Mouse (Mus musculus) midbrain, embryonic 11.5 days (tissue): ENCODE data around the gene Mlx. TPM values are rescaled to one million over a fixed set of nuclear protein-coding genes. Genes with fewer than 3 reads are reported as not detected.

Experiments
- ATAC-seq: fragments of 200-750 bp; cut with Nextera tagmentation; 2 replicates; pipeline ENCODE4 v1.8.0; 2017; ENCODE audit warnings: moderate TSS enrichment, moderate library complexity; ENCODE audit not compliant: low FRiP score
- DNase-seq: peaks from one replicate; pipeline ENCODE4 v3.0.0; 2015; ENCODE audit warnings: low spot score; ENCODE audit errors: missing footprints
- H3K27ac ChIP-seq: fragments of 300-500 bp; sonication (generic); 2 replicates; pipeline ENCODE4 v1.5.1; 2014; ENCODE audit warnings: low read depth, low read length
- H3K27me3 ChIP-seq: fragments of 300-500 bp; sonication (generic); 2 replicates; pipeline ENCODE4 v1.6.1; 2014; ENCODE audit warnings: mild to moderate bottlenecking, low read length, moderate library complexity, mixed read lengths; ENCODE audit not compliant: control insufficient read depth, insufficient read depth
- H3K36me3 ChIP-seq: fragments of 300-500 bp; sonication (generic); 2 replicates; pipeline ENCODE4 v1.6.1; 2014; ENCODE audit warnings: mild to moderate bottlenecking, low read length, moderate library complexity, mixed read lengths; ENCODE audit not compliant: control insufficient read depth, insufficient read depth
- H3K4me1 ChIP-seq: fragments of 300-500 bp; sonication (generic); 2 replicates; pipeline ENCODE4 v1.6.1; 2014; ENCODE audit warnings: low read length; ENCODE audit not compliant: control insufficient read depth, insufficient read depth
- H3K4me2 ChIP-seq: fragments of 300-500 bp; sonication (generic); 2 replicates; pipeline ENCODE4 v1.6.1; 2014; ENCODE audit warnings: mild to moderate bottlenecking, moderate library complexity
- H3K4me3 ChIP-seq: fragments of 300-500 bp; sonication (generic); 2 replicates; pipeline ENCODE4 v1.5.1; 2014; ENCODE audit warnings: low read depth, low read length
- H3K9ac ChIP-seq: fragments of 300-500 bp; sonication (generic); 2 replicates; pipeline ENCODE4 v1.6.1; 2014; ENCODE audit warnings: low read length
- H3K9me3 ChIP-seq: fragments of 300-500 bp; sonication (generic); 2 replicates; pipeline ENCODE4 v1.6.1; 2016; ENCODE audit warnings: low read length; ENCODE audit not compliant: control insufficient read depth
- WGBS: fragments of 180-500 bp; shearing (Covaris S2); extraction: QIAGEN DNeasy Blood & Tissue Kit; methylation state at CpG from one replicate; pipeline ENCODE4 v1.1.7; 2014; 5-methylcytosine and 5-hydroxymethylcytosine counted together
- polyA plus RNA-seq: library from polyadenylated mRNA; unstranded; fragments of >200 nt; fragmentation: Nextera tagmentation; extraction: Ambion mirVana; gene quantifications from 2 replicates; pipeline ENCODE4 v1.2.1, GENCODE M21; 2014

The Mlx gene
- 38.0 and 47.0 TPM in 2 replicates for polyA plus RNA-seq

DNA sequence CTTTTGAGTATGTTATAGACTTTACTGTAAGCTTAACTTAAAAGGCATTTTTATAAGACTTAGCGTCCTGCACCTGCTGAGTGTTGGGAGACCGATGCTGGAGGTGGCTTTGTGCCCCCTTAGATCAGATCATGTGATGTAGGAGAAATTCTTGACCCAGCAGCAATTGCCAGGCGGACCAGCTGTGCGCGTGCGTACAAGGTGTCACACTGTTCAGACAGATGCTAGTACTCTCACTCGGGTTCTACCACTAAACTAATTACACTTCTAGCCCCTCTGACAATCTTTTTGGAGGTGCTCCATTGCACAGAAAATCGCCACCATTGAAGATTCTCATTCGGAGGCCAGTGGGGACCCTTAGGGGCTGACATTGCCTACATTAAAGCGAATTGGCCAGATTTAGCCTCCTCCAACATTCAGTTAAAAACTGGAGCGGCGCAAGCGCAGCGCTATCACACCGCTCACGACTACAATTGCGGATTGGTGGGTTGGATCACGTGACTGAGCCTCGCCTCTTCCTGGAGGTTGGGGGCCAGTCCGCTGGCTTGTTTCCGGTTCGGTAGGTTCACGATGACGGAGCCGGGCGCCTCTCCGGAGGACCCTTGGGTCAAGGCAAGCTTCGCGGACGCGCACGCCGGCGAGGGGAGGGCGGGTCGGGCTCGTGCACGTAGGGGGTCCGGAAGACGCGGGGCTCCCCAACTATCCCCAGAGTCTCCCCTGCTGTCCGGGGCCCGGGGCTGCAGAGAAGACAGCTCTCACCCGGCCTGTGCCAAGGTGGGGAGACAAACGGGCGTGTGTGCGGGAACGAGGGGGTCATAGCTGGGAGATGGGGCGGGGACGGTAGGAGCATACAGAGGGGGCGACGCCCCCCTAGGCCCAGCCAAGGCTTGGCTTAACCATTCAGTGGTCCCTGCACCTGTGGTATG lies at the start of gene Mlx:
TSS of gene Mlx (plus strand) at position 522 of the 926 bp plus-strand sequence.
- 2% methylated on average over 52 of the region's 52 CpGs for WGBS
- ATAC-seq (peak; percentile 81), DNase-seq (peak; percentile 98)
- peak within 1 kb of the TSS; percentile 77 for H3K27ac ChIP-seq
- peak within 1 kb of the TSS; percentile 81 for H3K9ac ChIP-seq
- H3K36me3 ChIP-seq = peaks cover 9% of the 10 kb centered on the region
- H3K4me2 ChIP-seq = peak within 1 kb of the TSS; percentile 95
- H3K27me3 ChIP-seq = no peaks in the 10 kb centered on the region
- peak within 1 kb of the TSS; percentile 80 for H3K4me3 ChIP-seq
- H3K4me1 ChIP-seq = peaks cover 25% of the 10 kb centered on the region
- no peaks in the 10 kb centered on the region for H3K9me3 ChIP-seq

- Histone ChIP-seq H3K4me3 (no peak overlapping the region), H3K36me3 (peaks cover 17% of the 10 kb centered on the region), H3K27me3 (no peaks in the 10 kb centered on the region), H3K4me2 (no peak overlapping the region), H3K9me3 (no peaks in the 10 kb centered on the region), H3K27ac (no peak overlapping the region), H3K4me1 (no peaks in the 10 kb centered on the region), H3K9ac (no peak overlapping the region)
- 89% methylated on average over 10 of the region's 10 CpGs for WGBS
- ATAC-seq = no peak
- DNase-seq = no peak
Observed at GRCm38 (mm10) chr11:101037795-101038194, 49.3 kb upstream of the Mlx start.

GRCm38 (mm10) chr11:101045826-101046225 lies 41.3 kb upstream of the Mlx start:
- H3K36me3 ChIP-seq = peaks cover 23% of the 10 kb centered on the region
- ATAC-seq (no peak), DNase-seq (no peak)
- no peaks in the 10 kb centered on the region for H3K27me3 ChIP-seq
- no peak overlapping the region for H3K9ac ChIP-seq
- H3K4me2 ChIP-seq = no peak overlapping the region
- 94% methylated on average over 4 of the region's 4 CpGs for WGBS
- no peak overlapping the region for H3K4me3 ChIP-seq
- H3K9me3 ChIP-seq = no peaks in the 10 kb centered on the region
- no peaks in the 10 kb centered on the region for H3K4me1 ChIP-seq
- no peak overlapping the region for H3K27ac ChIP-seq

- peaks cover 23% of the 10 kb centered on the region for H3K36me3 ChIP-seq
Observed at GRCm38 (mm10) chr11:101046440-101046839, 40.6 kb upstream of the Mlx start.

DNA sequence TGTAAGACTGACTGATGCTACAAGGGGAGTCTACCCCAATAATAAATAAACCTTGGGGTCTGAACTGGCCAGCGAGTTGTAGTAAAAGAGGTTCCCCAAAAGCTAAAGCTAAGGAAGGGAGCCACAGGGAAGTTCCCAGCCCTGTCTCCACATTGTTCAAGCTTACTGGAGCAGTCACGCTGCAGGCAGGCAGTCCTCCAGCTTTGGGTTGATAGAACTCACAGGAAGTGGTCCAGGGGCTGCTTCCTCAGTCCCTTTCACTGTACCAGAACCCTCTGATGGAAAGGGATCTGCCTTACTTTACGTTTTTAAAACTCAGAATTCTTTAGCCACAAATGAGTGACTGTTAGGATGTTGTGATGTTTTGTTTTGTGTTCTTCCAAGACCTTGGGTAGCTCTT lies 39.6 kb upstream of the Mlx start:
- WGBS = 89% methylated on average over 3 of the region's 3 CpGs
- Histone ChIP-seq H3K9me3 (no peaks in the 10 kb centered on the region), H3K27ac (no peak overlapping the region), H3K4me2 (no peak overlapping the region), H3K4me3 (no peak overlapping the region), H3K27me3 (no peaks in the 10 kb centered on the region), H3K4me1 (no peaks in the 10 kb centered on the region), H3K9ac (no peak overlapping the region), H3K36me3 (peaks cover 20% of the 10 kb centered on the region; the same call in 1 of the 2 replicates)
- DNase-seq (no peak), ATAC-seq (no peak)

More at GRCm38 (mm10) chr11:101046440-101046839, 40.6 kb upstream of the Mlx start:
- Histone ChIP-seq H3K4me1 (no peaks in the 10 kb centered on the region), H3K9me3 (no peaks in the 10 kb centered on the region), H3K27ac (no peak overlapping the region), H3K4me3 (no peak overlapping the region), H3K4me2 (no peak overlapping the region), H3K27me3 (no peaks in the 10 kb centered on the region), H3K9ac (no peak overlapping the region)
- ATAC-seq = no peak
- DNase-seq = no peak
- WGBS = 73% methylated on average over 9 of the region's 9 CpGs

- no peak for ATAC-seq
- H3K4me3 ChIP-seq = no peak overlapping the region
- H3K27me3 ChIP-seq = no peaks in the 10 kb centered on the region
- H3K9ac ChIP-seq = no peak overlapping the region
- no peak overlapping the region for H3K27ac ChIP-seq
- no peak for DNase-seq
- no peak overlapping the region for H3K4me2 ChIP-seq
- H3K9me3 ChIP-seq = no peaks in the 10 kb centered on the region
- 92% methylated on average over 9 of the region's 9 CpGs for WGBS
- peaks cover 8% of the 10 kb centered on the region for H3K36me3 ChIP-seq
- no peaks in the 10 kb centered on the region for H3K4me1 ChIP-seq
Observed at GRCm38 (mm10) chr11:101050359-101050758, 36.7 kb upstream of the Mlx start.

GRCm38 (mm10) chr11:101051051-101051493 lies 36.0 kb upstream of the Mlx start:
- Histone ChIP-seq H3K9ac (no peak overlapping the region), H3K4me2 (no peak overlapping the region), H3K4me3 (no peak overlapping the region), H3K4me1 (no peaks in the 10 kb centered on the region), H3K9me3 (no peaks in the 10 kb centered on the region), H3K27me3 (no peaks in the 10 kb centered on the region; the same call in 1 of the 2 replicates), H3K36me3 (peaks cover 3% of the 10 kb centered on the region), H3K27ac (no peak overlapping the region)
- ATAC-seq (no peak), DNase-seq (no peak)
- WGBS = 95% methylated on average over 6 of the region's 6 CpGs

- H3K4me1 ChIP-seq = no peaks in the 10 kb centered on the region
- 83% methylated on average over 8 of the region's 8 CpGs for WGBS
Observed at GRCm38 (mm10) chr11:101051617-101052016, 35.5 kb upstream of the Mlx start.

More at GRCm38 (mm10) chr11:101051617-101052016, 35.5 kb upstream of the Mlx start:
- Histone ChIP-seq H3K9me3 (no peaks in the 10 kb centered on the region), H3K27ac (no peak overlapping the region), H3K9ac (no peak overlapping the region), H3K4me3 (no peak overlapping the region), H3K4me2 (no peak overlapping the region), H3K36me3 (no peaks in the 10 kb centered on the region; the same call in 1 of the 2 replicates), H3K27me3 (no peaks in the 10 kb centered on the region; the same call in 1 of the 2 replicates)
- DNase-seq (no peak), ATAC-seq (no peak)
